Mouse (Mus musculus): Measurements from ENCODE around the gene Fam71d. TPM values are rescaled to one million over a fixed set of nuclear protein-coding genes. Genes with fewer than 3 reads are reported as not detected.
A peak's percentile ranks its signal among the peaks of the same experiment; 100 is the strongest.

Fam71d gene
- polyA plus RNA-seq, 1 experiment from 2014 or later = 0.59 TPM

DNA sequence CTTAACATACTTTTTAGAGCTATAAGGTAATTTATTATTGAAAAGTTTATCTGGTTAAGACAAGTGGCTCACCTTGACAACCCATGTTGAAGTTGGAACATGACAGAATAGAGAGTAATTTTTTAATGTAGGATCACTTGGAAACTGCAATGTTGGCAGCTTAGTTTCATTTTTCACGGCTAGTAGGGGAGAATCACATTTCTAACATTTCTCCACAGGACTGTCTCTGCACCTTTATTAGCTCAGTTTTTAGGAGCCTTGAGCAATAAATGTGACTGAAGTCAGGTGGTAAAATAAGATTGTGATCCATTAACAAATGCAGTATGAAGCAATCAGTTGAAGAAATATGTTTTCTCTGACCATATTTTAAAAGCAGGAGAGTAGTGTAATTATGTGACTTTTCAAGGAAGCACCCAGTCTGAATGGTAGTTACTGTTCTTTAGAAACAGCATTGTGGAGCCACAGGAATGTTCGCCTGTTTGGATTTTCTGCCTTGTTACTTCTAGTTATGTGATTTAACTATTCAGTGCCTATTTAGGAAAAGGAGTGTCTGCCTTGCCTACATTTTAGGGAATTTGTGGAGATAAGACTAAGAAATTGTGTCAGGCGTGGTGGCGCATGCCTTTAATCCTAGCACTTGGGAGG is 87.2 kb downstream of the Fam71d start:
- Histone ChIP-seq H3K9me3 (replicated peaks) (no peaks in the 10 kb centered on the region), H3K4me2 (no peak overlapping the region), H3K27me3 (replicated peaks) (no peaks in the 10 kb centered on the region), H3K4me1 (0 out of 2 replicates have a peak, but pooled peaks cover 6% of the 10 kb centered on the region), H3K4me3 (replicated peaks) (no peak overlapping the region), H3K27ac (replicated peaks) (0 out of 2 replicates have a peak overlapping the region, but pooled peaks have one; percentile 3), H3K9ac (replicated peaks) (no peak overlapping the region), H3K36me3 (no peaks in the 10 kb centered on the region)
- no peak for ATAC-seq (ENCODE audit: low FRiP score)
- WGBS = 38% methylated on average over 4 of the region's 4 CpGs

Other genes starting within 250 kb of the Fam71d start
- 14.5 and 14.6 TPM in 2 replicates for gene Mpp5, start 57.4 kb downstream of the Fam71d start, polyA plus RNA-seq (2015; fragmentation: Nextera tagmentation; extraction: Ambion mirVana)
- 111 and 125 TPM in 2 replicates for gene Atp6v1d, start 170.1 kb downstream of the Fam71d start, polyA plus RNA-seq (2015; fragmentation: Nextera tagmentation; extraction: Ambion mirVana)
- gene Eif2s1, start 170.3 kb downstream of the Fam71d start, polyA plus RNA-seq (2015; fragmentation: Nextera tagmentation; extraction: Ambion mirVana) = 147 and 170 TPM in 2 replicates
- gene Plek2, start 215.4 kb downstream of the Fam71d start, polyA plus RNA-seq (2015; fragmentation: Nextera tagmentation; extraction: Ambion mirVana) = 2.6 and 4.0 TPM in 2 replicates